Mouse (Mus musculus): ENCODE data around the gene Ednra.
"Not testable (repeated sequence)": the region's sequence is repeated elsewhere in the genome, so short reads cannot be mapped to it uniquely, and the experiment has no call there.

Ednra gene

DNA sequence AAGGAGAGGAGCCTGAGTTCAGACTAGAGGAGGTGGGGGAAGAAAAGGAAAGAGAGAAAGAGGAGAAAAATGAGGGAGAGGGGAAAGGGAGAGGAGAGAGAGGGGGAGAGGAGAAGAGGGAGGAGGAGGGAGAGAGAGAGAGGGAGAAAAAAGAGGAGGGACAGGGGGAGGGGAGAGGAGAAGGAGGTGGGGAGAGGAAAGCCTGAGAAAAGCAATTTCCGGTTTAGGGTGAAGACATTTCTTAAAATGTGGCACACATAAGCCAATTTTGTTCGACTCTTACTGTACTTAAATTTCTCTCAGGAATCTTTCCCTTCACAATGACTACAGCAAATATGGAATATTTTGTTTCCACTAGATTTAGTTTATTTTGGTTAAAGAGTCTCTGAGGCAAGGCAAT is 5.3 kb downstream of the Ednra start:
- DNase-seq (ENCODE audit: low spot score in 2 of 2): no peak

DNA sequence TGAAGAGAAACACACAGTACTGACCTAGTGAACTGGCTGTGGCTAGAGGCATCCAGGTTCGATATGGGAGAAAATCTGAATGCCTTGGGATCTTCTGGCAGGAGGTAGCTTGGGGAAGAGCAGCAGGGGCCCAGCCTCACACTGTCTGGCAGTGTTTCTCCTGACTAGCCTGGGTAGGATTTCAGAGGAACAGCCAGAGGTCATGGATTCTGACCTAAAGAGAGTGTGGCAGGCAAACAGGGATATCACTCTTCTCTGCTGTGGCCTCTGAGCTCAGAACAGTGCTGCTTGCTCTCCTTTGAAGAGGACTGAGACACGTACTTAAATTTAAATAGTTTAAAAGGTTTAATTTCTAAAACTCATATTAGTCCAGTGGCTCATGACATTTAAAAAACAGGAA is 7.2 kb downstream of the Ednra start:
- no peak for DNase-seq (ENCODE audit: low spot score in 2 of 2)

DNA sequence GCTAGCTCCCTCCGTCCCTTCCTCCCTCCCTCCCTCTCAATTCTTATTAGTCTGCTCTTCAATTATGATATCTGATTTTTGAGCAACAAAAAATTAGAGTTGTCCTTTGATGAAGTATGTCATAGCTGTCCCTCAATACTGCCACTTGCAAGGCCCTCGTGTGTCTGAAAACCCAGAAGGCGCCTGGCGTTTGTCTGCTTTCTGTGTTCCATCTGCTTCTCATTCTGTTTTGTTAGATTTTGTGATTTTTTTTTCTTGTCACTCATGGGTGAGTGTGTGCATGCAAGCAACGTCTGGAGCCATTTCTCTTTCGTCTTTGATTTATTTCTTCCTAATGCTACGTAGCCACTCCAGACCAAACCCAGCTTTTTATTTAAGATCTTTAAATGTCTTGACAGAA is 9.8 kb downstream of the Ednra start:
- no peak for DNase-seq (ENCODE audit: low spot score in 2 of 2)

DNA sequence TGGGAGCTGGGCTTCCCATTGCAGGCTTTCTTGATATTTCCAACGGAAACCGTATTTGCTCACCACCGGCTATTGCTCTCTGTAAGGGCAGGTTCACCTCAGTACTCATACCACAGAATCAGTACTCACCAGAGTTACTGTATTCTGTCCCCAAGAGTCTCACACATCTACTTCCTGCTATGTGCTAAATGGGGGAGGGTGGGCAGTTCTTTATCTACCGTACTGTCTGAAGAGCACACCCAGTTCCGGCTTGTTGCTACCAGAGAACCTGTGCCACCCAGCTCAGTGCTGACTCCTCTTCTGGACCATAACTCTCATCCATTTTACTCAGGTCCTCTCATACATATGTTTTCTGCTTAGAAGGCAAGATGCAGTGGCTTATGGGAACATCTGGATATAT is 10.6 kb downstream of the Ednra start:
- no peak for DNase-seq (ENCODE audit: low spot score in 2 of 2)

DNA sequence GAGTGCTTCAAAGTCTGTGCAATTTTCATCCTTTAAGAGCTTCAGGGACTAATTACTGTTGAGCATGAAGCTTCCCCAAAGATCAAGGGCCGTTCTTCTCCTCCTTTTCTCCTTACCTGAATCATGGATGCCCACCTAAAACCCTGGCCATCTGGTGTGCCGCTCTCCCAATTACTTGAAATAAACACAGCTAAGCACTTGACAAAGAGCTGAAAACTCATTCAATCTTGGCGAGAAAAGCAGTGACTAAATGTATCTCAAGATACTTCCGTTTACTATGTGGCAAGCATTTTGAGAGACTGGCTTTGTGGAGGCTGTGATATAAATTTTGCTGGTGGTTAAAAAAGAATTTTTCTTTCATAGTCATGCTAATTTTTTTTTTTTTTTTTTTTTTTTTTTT is 19.5 kb downstream of the Ednra start:
- DNase-seq (ENCODE audit: low spot score in 2 of 2): no peak

DNA sequence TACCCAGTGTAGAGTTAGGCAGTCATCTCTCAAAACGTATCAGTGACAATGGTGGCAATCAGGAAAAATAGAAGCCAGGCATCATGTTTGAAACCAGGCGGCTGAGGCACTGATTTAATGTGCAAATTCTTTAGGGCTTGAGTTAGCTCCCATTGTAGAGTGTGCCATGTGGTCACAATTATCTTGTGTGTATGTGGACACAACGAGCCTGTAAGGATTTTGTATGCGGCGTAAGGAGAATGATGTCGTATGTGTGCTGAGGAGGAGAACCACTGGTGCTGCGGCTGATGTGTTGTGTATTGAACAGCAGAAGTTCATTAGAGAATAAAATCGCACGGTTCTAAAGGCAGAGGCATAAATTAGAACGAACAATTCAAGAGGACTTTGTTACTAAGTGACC is 26.2 kb downstream of the Ednra start:
- DNase-seq (ENCODE audit: low spot score in 2 of 2): no peak

DNA sequence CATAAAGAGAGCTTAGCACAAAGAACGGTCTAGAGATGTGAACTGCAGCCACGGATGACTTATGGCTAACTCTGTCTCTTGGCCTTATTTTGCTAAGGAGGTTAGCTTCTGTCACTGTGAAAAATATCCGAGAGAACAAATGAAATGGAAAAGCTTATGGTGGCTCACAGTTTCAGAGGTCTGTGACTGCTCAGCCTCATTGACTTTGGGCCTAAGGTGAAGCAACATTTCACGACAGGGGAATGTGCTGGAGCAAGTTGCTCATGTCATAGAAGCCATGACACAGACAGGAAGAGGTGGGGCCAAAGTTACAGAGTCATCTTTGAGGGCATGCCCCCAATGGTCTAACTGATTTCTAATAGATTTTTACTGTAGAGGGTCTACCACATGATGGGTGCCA is 28.1 kb downstream of the Ednra start:
- DNase-seq (ENCODE audit: low spot score in 2 of 2): no peak

DNA sequence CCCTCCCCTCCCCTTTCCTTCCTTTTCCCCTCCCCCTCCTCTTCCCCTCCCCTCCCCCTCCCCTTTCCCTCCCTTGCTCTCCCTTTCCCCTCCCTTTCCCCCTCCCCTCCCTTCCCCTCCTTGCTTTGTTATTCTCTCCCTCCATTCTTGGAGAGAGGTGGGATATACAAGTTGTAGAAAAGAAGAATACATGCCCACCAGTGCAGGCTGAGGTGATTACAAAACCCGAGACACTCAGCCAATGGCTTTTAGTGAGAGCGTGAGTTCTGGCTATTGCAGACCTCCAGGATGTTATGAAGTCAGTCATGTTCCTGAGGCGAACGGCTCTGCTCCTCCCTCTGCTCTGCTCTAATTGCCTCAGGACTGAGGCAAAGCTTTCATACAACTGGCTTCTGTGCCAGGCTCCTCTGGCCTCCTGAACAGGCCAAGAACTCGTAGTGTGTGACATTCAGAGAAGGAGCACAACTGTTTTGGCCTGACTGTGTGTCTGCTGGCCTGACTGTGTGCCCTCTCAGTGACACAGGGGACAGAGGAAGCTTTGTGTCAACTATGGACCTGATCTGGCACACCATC is 28.7 kb downstream of the Ednra start:
- DNase-seq (ENCODE audit: low spot score in 2 of 2): no peak

DNA sequence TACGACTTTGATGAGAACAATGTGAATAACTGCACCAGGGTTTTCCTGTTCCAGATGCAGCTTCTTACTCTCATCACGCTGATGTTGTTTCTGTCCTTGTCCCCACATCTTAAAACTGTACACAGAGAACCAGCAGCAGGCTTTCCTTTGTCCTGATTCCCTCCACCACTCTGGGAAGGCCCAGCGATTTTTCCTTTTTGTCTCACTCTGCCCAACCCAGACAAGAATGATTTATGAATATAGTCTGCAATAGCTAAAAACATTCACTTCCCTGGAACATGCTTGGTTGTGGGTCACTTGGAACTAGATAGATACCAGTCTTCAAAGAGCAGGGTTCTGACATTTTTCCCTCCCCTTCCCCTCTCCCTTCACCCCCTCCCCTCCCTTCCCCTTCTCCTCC is 29.2 kb downstream of the Ednra start:
- no peak for DNase-seq (ENCODE audit: low spot score in 2 of 2)

DNA sequence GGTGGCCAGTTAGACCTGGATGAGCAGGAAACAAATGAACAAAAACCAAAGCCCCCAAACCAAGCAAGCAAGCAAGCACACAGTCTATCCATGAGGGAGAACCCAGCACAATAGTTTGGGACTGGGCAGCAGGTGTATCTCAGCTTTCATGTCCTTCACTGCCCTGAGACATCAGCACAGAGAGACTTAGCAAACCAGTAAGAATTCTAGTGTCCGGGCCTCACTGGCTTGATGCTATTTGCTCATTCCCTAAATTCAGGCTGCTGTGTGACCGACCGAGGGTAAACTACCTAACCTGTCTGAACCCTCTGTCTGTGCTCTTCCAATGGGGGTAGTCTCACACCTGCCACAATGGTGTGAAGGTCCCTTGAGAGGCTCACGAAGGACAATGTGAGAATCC is 29.7 kb downstream of the Ednra start:
- DNase-seq (ENCODE audit: low spot score in 2 of 2): no peak

DNA sequence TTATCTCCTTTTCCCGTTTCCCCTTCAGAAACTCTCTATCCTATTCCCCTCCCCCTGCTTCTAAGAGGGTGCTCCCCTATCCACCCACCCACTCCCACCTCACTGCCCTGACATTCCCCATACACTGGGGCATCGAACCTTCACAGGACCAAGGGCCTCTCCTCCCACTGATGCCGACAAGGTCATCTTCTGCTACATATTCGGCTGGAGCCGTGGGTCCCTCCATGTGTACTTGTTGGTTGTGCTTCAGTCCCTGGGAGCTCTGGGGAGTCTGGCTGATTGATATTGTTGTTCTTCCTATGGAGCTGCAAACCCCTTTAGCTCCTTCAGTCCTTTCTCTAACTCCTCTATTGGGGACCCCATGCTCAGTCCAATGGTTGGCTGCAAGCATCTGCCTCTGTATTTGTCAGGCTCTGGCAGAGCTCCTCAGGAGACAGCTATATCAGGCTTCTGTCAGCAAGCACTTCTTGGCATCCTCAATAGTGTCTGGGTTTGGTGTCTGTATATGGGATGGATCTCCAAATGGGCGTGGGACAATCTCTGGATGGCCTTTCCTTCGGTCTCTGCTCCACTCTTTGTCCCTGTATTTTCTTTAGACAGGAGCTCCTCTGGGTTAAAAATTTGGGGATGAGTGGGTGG is 34.7 kb downstream of the Ednra start:
- DNase-seq (ENCODE audit: low spot score in 2 of 2): not testable (repeated sequence)

DNA sequence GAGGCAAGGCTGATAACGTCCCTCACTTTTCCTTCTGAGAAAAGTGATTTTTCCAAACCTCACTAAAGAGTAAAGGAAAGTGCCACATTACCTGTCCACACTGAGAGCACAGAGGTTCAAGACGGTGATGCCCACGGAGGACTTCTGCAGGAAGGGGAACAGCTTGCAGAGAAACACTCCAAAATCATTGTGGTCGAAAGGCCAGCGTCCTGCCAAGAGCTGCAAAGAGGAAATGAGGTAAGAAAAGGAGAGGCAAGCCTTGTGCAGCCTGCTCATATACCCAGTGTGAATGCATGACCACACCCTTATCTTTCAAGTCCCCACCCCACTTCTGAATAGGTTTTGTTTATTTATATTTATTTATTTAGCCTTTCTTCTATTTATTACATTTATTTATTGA is 35.3 kb downstream of the Ednra start:
- no peak for DNase-seq (ENCODE audit: low spot score in 2 of 2)

DNA sequence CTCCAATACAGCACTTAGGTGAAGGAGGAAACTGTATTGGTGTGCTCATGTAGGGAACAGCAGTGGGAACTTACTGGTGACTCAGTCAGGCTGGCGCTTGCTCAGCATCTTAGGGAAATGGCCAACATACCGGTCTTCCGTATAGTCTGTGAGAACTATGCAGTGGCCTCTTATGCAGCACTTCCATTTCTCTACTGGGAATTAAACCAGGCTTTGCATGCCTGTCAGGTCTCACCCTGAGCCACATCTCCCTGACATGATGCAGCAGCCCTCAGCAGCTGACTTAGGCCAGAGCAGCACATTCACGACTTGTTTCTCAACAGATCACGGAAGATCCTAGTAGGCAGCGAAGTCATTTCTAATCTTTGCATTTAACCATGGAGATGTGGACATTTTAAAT is 39.9 kb downstream of the Ednra start:
- DNase-seq (ENCODE audit: low spot score in 2 of 2): no peak

DNA sequence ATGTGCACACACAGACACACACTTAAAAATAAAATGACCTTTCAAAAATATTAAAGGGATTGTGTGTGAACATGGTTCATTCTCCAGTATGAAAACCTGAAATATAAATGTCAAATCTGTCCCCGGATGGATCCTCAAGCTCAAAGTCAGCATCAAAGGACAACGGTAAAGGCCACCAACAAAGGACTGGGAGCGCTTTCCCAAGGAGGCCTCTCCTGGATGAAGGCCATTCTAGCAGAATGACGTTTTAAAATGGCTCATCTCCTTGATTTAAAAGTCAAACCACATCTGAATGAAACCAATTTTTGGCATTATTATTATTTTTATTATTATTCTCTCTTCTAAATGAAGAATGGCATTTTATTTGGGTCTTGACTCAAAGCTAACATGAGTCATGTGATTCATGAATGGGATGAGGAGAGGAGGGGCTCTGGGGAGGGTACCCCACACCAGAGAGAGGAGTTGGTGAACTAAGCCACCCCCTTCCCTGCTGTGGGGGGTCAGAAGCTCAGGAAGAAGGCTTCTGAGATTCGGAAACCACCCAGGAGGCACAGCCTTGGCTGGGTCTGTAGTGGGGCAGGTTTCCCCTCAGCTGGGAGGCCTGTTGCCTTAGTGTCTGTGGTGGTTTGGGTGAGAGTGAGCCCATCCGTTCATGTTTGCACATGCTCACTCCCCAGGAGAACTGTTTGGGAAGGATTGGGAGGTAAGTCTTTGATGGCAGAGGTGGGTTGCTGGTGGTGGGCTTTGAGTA is 40.7 kb downstream of the Ednra start:
- no peak for DNase-seq (ENCODE audit: low spot score in 2 of 2)

DNA sequence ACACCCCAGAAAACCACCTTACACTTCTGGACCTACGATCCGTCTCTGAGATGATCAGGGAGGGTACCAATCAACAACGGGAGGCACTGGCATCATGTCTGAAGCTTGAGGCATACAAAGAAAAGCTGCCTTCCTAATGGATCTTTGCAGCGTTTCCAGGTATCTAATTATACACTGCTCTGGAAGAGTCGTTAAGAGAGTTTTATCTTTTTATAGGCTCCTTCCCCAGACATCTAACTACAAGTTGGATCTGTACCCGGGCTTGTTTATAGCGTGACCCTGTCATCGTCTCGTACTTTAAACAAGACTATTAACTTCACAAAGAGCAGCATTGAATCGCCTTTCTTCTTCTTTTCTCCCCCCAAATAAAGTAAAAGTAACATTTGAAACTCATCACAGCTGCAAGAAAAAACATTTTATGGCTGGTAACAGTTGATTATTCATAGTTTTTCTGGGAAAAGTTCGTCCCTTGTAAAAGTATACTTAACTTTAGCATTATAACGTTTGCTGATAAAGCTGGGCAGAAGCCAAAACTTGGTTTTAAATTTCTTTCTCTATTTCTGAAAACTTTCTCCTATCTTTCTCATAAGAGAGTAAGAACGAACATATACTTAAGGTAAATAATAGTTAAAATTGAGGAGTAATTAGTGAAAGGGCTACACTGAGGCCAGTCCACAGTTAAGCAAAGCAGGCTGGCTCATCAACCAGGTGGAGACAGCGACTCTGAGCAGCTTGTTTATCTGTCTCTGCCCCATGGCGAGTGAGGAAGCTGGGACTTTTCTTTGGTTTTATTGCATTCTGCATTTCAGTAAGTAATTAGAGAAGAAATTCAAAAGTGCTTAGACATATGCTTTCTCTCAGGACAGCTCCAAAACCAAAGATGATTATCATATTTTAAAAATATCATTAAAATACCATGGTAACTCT is 42.0 kb downstream of the Ednra start:
- DNase-seq (ENCODE audit: low spot score in 2 of 2): no peak

DNA sequence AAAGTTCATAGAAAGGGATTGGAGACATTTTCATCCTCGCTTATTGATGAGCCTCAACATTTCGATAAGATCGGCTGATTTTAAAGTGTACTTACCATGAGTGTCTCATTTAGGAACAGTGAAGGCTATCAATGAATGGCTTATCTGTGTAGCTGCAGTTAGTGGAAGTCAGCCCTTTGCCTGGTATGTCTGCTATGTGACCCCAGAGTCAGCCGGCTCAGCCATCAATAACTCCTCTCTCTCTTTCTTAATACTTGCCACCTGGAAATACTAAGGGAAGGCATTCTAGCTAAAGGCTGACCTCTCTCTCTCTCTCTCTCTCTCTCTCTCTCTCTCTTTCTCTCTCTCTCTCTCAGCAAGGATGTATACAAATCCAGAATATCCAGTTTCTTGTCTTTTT is 52.2 kb downstream of the Ednra start:
- no peak for DNase-seq (ENCODE audit: low spot score in 2 of 2)

DNA sequence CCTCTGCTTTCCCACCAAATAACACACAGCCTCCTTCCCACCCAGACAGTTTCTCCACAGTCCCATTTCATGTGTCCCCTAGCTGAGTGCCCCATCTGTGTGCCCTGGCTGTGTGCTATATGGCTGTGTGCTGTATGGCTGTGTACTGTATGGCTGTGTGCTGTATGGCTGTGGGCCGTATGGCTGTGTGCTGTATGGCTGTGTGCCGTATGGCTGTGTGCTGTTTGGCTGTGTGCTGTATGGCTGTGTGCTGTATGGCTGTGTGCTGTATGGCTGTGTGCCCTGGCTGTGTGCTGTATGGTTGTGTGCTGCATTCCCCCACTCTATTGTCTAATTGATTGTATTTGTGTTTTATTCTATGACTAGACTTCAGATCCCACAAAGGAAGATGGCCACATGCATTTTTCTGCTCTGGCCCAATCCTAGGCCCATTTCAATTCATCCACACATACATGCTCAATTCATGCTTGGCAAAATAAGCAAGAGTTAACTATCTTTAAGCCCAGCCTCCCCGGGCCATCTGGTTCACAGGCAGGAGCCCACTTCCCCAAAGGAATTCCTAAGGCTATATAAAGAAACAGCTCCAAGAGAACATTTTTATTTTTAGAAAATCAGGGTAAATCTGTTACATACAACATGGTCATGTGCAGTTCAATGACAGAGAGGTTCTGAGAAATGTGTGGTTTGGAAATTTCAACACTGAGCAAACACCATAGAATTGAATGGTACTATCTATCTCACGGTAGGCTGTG is 53.5 kb downstream of the Ednra start:
- DNase-seq (ENCODE audit: low spot score in 2 of 2): no peak

DNA sequence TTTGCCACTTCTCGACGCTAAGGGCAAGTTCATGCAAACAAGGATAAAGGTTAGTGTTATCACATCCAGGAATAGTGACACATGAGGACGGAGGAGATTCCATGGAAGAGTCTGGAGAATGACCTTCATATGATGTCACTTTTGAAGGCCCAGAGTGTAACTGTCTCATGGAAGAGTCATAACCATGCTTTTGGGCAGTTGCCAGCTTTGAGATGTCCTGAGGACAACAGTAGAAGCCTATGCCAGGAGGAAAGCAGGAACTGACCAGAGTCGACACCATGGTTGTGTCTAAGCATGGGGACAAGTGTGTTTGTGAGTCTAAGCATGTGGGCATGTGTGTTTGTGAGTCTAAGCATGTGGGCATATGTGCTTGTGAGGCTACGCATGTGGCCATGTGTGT is 56.3 kb downstream of the Ednra start:
- DNase-seq (ENCODE audit: low spot score in 2 of 2): no peak

DNA sequence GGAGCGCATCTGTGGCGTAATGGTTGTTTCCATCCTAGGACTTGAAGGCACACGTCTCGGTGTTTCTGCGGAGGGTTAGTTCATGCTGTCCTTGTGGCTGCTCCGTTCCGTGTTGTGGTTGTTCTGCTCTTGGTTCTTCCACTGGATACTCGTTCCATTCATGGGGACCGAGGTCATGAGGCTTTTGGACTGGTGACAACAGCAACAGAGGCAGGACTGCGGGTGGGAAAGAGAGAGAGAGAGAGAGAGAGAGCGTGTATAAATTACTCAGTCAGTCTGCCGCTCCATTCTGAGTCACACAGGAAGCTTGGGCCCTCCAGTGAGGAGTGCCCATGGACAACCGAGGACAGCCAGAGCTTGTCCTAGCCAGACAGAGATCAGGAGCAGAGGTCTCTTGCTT is 59.4 kb downstream of the Ednra start:
- DNase-seq (ENCODE audit: low spot score in 2 of 2): no peak

DNA sequence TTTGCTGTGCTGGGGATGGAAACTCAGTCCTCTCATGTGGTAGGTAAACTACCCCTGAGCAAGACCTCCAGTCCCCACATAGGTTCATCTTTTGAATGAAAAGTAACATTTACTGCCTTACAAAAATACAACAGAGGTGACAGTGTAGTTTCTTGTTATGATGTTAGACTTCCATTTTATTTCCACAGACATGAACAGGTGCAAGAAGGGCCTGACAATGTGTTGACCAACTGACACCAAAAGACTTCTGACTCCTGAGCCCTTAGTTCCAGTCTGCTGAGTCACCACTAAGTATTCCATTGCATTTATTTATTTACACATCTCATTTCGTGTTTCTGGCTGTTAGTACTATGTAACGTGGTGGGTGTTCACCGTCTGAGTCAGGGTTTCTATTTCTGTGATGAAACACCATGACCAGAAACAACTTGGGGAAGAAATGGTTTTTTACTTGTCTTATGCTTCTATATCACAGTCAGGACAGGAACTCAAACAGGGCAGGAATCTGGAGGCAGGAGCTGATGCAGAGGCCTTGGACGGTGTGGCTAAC is 64.7 kb downstream of the Ednra start:
- no peak for DNase-seq (ENCODE audit: low spot score in 2 of 2)

DNA sequence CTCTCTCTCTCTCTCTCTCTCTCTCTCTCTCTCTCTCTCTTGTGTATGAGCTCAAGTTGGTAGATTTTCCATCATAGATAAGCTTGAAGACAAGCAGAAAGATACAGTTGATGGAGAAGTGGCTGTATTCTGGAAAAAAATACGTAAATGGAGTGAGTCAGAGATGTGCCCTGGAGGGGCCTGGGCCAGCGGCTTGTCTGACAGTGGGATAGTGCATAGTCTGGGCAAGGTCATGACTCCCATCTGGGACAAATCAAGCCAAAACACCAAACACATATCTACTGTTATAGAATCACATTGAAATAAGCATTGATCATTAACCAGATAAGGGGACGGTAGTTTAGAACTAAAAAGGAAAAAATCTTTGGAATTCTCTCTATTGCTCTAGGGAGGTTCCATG is 65.9 kb downstream of the Ednra start:
- DNase-seq (ENCODE audit: low spot score in 2 of 2): no peak
